Mouse (Mus musculus) mature B cell (primary cell): Measurements from ENCODE around the gene Itgb7.

ENCODE experiments used
- in situ Hi-C: fragments of 300-500 bp; cut with MboI; formaldehyde crosslinking; loops from 2 replicates; pipeline ENCODE4 v1.14.3; 2019

Gene Itgb7

GRCm38 (mm10) chr15:102248812-102249191, 17.1 kb upstream of the Itgb7 start:
- in situ Hi-C loops, result no loop called here

DNA sequence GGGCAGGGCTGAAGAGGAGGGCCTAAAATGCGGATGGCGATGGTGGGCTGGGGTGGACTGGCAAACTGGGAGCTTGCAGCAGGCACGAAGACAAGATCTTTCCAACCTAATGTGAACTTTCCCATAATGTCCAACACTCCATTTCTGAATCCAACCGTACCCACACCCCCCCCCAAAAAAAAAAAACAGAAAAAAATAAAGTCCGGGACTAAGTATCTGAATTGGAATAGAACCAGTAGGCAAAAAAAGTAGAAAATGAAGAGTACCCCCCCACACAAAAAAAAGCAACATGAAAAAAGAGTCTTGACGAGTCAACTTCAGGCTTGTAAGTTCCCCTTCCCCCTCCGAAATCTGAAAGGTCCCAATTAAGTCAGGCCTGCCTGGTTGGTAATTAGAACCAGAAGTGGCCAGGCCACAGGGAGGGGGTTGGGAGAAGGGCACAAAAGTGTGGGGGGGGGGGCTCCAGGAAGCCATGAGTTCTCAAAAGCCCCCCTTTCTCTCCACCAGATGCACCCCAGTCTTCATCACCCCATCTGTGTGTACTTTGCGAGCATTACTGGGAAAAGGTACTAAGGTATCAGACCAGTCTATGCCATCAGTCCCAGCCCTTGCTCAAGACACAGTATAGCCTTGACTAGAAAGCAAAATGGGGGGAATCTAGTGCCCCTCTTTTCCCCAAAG, 16.5 kb upstream of the Itgb7 start:
- in situ Hi-C loops, result no loop called here

- in situ Hi-C loops, result no loop called here
These were observed 15.7 kb upstream of the Itgb7 start for GRCm38 (mm10) chr15:102247252-102248130.

DNA sequence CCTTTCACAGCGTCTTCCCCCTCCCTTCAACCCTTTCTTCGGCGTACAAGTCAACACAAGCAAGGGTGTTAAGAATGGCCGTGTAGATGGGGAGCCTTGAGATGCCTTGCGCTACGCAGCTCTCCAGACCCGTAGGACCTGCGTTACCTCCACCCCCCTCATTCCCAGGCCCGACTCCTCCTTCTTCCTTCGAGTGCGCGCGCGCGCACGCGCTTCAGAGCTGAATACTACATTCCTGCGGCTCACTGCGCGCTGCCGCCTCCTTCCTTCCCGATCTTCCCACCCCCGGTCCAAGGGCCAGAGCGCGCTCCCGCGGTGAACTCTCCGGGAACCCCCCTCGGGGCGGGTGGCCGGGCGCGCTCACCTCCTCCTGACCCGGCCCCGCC, 15.1 kb upstream of the Itgb7 start:
- in situ Hi-C loops, result no loop called here

DNA sequence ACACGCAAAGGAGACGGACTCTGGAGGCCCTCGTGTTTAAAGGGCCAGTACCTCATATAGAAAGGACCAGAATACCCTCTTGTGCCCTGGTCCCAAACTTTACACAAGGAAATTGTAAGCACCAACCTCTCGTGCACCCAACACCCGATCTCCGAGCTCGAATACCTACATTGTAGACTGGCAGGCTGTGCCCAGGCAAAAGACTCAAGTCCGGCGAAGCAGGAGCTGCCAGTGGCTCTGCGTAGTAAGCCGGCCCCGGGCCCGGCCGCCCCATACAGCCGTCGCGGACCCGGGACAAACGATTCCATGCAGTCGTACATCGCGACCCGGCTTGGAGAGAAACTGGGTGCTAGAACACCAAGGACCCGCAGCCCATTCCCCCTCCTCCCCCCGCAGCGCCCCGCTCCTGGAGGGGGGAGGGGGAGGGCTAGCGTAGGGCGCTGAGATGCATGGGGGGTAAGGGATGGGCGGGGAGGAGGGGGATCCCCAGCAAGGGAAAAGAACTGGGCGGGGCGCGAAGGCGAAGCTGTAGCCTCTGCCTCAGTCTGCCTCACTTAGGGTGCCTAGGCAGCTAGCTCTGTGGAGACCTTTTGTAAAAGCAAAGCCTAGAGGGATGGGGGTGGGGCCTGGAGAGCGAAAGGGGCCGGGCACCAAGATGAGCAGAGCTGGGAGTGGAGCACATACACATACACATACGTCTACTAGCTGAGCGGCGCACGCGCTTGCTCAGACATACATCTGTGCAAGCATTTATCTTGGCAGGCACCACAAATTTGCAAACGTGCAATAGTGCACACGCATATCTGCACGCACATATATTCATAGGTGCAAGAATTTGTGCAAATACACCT, 14.4 kb upstream of the Itgb7 start:
- in situ Hi-C loops, result no loop called here

DNA sequence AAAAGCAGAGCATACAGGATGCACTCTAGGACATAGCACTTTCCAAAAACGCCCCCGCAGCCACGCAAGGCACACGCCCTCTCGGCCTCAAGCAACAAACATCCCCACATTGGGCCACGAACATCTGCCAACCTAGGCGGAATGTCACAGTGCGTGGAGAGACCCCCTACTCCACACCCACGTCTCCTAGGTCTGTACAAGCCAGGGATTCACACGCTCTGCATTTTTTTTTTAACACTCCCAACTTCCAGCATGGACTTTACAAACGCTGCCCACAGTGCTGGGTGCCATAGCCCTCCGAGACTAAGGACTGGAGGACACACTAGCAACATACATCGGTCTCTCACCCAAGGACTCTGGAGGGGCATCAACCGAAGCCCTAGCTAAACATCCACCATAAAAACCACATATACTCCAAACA, 13.7 kb upstream of the Itgb7 start:
- in situ Hi-C loops, result no loop called here

- in situ Hi-C loops, result no loop called here
These were observed 12.8 kb upstream of the Itgb7 start for GRCm38 (mm10) chr15:102244306-102245191.

- in situ Hi-C loops, result no loop called here
These were observed 11.8 kb upstream of the Itgb7 start for GRCm38 (mm10) chr15:102243229-102244190.

DNA sequence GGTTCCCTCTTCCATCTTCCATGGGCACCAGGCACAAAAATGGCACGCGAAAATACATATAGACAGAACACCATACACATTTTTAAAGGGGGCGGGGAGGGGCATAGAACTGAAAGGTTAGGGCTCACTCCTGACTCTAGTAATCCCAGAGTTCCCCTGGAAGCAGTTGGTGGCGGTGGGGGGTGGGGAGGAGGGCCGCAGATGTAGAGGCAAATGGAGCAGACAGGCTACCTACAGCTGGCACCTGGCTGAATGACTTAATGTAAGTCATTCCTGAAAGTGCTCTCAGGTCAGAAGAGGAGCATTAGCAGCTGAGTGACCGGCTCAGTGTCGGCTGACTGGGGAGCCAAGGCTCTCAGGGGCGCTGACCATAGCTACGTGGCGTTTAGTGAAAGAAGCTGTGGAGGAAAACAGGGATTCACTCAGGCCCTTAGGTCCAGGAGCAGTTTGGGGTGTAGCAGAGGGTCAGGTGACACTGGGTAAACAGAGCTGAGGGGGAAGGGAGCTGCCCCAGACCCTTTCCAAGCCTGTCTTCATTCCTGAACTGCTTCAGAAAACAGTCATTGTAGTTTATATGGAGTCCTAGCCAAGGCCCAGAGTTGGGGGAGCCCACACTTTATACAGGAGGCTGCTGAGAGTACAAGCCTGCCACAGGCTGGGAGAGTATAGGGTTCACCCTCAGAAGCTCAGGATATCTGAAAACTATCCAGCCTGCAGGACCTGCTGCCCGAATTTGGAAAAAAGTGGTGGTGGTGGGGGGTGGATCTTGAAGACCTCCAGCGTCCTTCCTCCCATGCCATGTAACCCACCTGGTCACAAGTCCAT, 10.9 kb upstream of the Itgb7 start:
- in situ Hi-C loops, result no loop called here

GRCm38 (mm10) chr15:102240607-102241006, 8.9 kb upstream of the Itgb7 start:
- in situ Hi-C loops, result no loop called here

DNA sequence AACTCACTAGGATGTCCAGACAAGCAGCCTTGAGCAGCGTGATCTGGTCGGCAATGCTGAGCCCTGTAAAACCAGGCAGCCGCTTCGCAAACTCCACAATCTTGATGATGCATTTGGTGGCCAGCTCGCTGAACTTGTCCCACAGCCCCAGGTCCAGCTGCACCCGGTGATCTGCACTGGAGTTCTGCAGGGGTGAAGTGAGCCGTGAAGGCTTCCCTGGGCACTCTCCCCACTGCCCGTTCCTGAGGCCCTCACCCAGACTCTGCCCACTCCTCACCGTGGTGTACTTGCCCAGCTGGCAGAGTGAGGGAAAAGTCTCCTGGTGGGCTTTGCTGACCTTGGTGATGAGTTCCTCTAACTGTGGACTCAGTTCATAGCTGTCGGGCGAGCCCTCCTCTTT, 8.1 kb upstream of the Itgb7 start:
- in situ Hi-C loops, result loop anchor here (10.0 kb wide), 1 partner anchor 75 kb away; no protein-coding TSS in a partner anchor

- in situ Hi-C loops, result loop anchor here (10.0 kb wide), 1 partner anchor 76 kb away; no protein-coding TSS in a partner anchor
These were observed 7.5 kb upstream of the Itgb7 start for GRCm38 (mm10) chr15:102239260-102239590.

DNA sequence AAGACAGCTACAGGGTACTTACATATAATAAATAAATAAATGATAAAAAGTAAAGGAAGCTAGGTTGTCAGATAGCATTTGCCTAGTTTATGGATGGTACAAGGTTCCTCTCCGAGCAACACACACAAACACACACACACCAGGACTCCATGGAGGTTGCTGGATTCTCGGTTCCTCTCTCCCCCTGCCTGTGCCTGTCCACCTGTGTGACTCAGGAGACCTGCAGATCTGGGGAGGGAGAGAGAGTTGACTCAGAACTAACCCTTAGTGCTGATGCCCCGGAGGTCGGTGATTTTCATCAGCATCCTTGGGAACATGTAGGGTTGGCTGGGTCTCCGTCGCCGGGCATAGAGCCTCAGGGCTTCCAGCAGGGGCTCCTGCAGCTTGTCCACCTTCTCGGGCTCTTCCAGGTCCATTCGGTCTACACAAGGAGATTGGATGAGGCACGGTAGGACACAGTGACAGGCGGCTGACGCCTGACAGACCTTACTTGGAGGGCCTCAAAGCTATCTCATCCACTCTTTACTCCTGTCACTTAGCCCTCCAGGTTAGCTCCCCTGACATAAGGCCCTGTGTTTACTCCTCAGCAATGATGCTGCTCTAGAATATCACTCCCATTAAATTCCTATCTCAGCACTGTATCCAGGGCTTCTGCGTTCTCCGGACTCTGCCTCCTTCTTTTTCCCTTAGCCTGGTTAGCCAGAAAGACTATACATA, 7.0 kb upstream of the Itgb7 start:
- in situ Hi-C loops, result loop anchor here (10.0 kb wide), 1 partner anchor 76 kb away; no protein-coding TSS in a partner anchor

DNA sequence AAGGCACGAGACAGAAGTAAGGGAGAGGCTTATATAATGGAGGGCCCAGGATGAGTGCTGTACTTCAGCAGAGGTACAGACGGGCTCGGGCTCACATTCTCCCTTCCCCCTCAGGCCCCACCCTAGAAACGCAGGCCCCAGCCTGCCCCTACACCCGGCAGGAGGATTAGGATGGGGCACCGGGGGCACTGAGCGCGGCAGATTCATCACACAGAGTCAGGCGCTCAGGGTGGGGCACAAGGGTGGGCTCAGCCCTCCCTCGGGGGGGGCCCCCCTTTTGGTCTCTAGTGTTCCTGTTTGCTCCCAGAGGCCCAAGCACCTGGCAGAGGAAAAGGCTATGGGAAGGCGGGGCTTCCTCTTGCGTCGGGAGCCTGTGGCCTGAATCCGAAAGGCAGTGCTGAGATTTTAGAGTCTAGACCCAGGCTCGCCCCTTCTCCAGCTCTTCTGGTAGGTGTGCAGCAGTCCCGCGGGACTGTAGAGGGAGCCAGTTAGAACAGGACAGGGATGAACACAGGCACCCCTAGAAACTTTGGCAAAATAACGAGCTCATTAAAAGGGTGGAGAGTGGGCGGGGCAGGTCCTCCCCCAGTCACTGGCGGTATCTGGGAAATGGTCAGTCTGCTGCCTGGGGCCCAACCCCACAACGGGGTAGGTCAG, 3.8 kb upstream of the Itgb7 start:
- in situ Hi-C loops, result loop anchor here (10.0 kb wide), 1 partner anchor 79 kb away; no protein-coding TSS in a partner anchor

DNA sequence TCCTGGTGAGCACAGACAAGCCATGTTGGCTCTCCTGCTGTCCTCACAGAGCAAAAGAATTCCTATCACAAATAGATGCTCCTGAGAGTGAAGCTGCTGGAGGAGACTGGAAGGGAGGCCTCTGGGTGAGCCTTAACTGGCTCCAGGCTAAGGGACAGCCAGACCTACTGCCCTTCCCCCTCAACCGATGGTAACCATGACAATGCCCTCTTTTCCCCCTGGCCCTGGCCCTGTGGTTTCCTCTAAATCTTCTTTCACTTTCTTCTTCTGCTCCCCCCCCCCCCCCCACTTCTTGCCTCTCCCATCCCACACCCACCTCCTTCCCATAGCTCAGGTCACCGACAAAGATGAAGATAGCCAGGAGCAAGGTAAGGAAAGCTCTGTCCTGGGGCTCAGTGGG, 2.2 kb upstream of the Itgb7 start:
- in situ Hi-C loops, result loop anchor here (10.0 kb wide), 1 partner anchor 81 kb away; no protein-coding TSS in a partner anchor

DNA sequence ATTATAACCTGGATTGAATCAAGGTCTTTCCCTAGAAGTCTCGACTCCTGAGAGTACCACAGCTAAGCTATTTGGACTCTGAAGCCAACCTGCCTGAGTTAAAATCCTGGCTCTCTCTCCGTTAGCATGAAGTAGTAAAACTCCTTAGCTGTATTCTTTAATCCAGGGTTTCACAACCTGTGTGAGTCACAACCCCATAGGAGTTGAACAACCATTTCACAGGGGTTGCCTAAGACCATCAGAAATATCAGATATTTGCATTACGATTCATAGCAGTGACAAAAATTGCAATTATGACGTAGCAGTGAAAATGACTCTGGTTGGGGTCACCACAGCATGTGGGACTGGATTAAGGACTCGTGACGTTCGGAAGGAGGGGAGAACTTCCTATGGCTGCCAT, 1.0 kb upstream of the Itgb7 start:
- in situ Hi-C loops, result loop anchor here (10.0 kb wide), 1 partner anchor 82 kb away; no protein-coding TSS in a partner anchor

DNA sequence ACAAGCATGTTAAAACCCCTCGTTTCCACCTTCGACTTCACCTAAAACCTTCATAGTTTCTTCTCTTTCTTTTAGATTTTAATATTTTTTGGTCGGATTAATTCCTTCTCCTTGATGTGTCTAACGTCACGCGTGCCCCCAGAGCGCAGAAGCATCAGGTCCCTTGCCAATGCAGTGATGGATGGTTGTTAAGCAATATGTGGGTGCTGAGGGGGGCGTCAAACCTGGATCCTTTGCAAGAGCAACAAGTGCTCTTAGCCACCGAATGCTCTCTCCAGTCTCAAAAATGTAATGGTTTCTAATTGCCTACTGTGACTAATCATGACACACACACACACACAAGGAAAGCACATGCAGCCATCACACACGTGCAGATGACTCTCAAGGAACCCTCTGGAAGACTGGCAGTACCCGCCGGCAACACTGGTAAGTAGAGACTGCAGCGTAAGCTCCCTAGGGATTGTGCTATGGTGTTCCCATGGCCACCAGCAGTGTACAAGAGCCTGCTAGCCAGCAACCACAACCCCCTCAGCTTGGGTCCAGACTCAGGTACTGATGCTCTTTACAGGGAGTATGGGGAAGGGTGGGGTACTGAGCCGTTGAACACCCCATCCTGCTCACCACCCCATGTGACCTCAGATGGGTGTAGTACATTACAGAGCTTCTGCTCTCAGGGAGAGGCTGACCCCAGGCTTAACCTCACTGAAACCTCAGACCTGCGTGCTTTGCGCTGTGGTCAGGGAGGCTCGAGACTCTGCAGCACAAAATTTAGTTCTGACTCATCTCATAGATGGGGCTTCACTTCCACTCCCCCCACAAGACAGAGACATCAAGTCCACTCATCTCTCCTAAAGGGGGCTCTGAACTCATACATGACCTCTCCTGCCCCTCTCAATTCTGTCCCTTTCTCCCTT, 1.1 kb downstream of the Itgb7 start:
- in situ Hi-C loops, result loop anchor here (10.0 kb wide), 1 partner anchor 84 kb away; no protein-coding TSS in a partner anchor
